Mouse (Mus musculus) thymus, adult 2 months (tissue): Measurements from ENCODE around the gene Nek8.

ENCODE experiments used
- CTCF ChIP-seq: fragments of 200-500 bp; IDR thresholded peaks from 2 replicates; pipeline ENCODE4 v1.5.1; 2012; ENCODE audit warnings: mild to moderate bottlenecking, control low read depth, low read length, moderate library complexity, borderline replicate concordance; ENCODE audit not compliant: control insufficient read depth, poor library complexity, insufficient read depth; ENCODE audit errors: extremely low read depth
- POLR2A ChIP-seq: fragments of 200-500 bp; IDR thresholded peaks from 2 replicates; pipeline ENCODE4 v1.6.1; 2012; ENCODE audit warnings: mild to moderate bottlenecking, low read length, control low read depth, moderate library complexity; ENCODE audit not compliant: control insufficient read depth, poor library complexity, insufficient read depth; ENCODE audit errors: extremely low read depth

- TF ChIP-seq CTCF (0 out of 2 replicates have a peak, but pooled peaks have one; percentile 13), POLR2A (no peak)
Observed at GRCm38 (mm10) chr11:78188331-78189233, 12.1 kb upstream of the Nek8 start, which contains the start of gene Rab34.
